Mouse (Mus musculus) lung, postnatal 4 days (tissue): ENCODE measurements around the gene Spata17.
"Not testable (repeated sequence)": the region's sequence is repeated elsewhere in the genome, so short reads cannot be mapped to it uniquely, and the experiment has no call there.

Experiments
- DNase-seq, 2 experiments: peaks; one replicate each; pipeline ENCODE4 v3.0.0; 2021

Spata17 gene

GRCm38 (mm10) chr1:187170361-187170760 lies 44.9 kb downstream of the Spata17 start:
- DNase-seq = no peak

GRCm38 (mm10) chr1:187169646-187170045 lies 45.6 kb downstream of the Spata17 start:
- DNase-seq = no peak

- DNase-seq = no peak
Measured at GRCm38 (mm10) chr1:187163571-187163970, 51.7 kb downstream of the Spata17 start.

GRCm38 (mm10) chr1:187155658-187156057 lies 59.6 kb downstream of the Spata17 start:
- no peak for DNase-seq

- no peak for DNase-seq
Measured at GRCm38 (mm10) chr1:187153681-187154080, 61.6 kb downstream of the Spata17 start.

- DNase-seq = no peak
Measured at GRCm38 (mm10) chr1:187152571-187152970, 62.7 kb downstream of the Spata17 start.

- DNase-seq = no peak
Measured at GRCm38 (mm10) chr1:187142984-187143383, 72.3 kb downstream of the Spata17 start.

GRCm38 (mm10) chr1:187137426-187137825 lies 77.8 kb downstream of the Spata17 start:
- peak in 1 of 2 experiments; percentile 43 for DNase-seq

GRCm38 (mm10) chr1:187135887-187136286 lies 79.4 kb downstream of the Spata17 start:
- no peak for DNase-seq

- no peak for DNase-seq
Measured at GRCm38 (mm10) chr1:187133841-187134240, 81.4 kb downstream of the Spata17 start.

- DNase-seq = no peak
Measured at GRCm38 (mm10) chr1:187132348-187132747, 82.9 kb downstream of the Spata17 start.

GRCm38 (mm10) chr1:187127548-187127947 lies 87.7 kb downstream of the Spata17 start:
- DNase-seq = not testable (repeated sequence)

GRCm38 (mm10) chr1:187125733-187126132 lies 89.5 kb downstream of the Spata17 start:
- no peak for DNase-seq

- DNase-seq = no peak
Measured at GRCm38 (mm10) chr1:187124967-187125366, 90.3 kb downstream of the Spata17 start.

GRCm38 (mm10) chr1:187119300-187119699 lies 96.0 kb downstream of the Spata17 start:
- DNase-seq = no peak

GRCm38 (mm10) chr1:187118108-187118507 lies 97.2 kb downstream of the Spata17 start:
- DNase-seq = peak; percentile 27 to 55

GRCm38 (mm10) chr1:187113716-187114115 lies 101.5 kb downstream of the Spata17 start:
- peak in 1 of 2 experiments; percentile 29 for DNase-seq

- DNase-seq = no peak
Measured at GRCm38 (mm10) chr1:187102130-187102529, 113.1 kb downstream of the Spata17 start.

- peak in 1 of 2 experiments; percentile 38 for DNase-seq
Measured at GRCm38 (mm10) chr1:187101202-187101601, 114.1 kb downstream of the Spata17 start.

- DNase-seq = no peak
Measured at GRCm38 (mm10) chr1:187100624-187101023, 114.6 kb downstream of the Spata17 start.

GRCm38 (mm10) chr1:187098285-187098684 lies 117.0 kb downstream of the Spata17 start:
- no peak for DNase-seq

- DNase-seq = peak in 1 of 2 experiments; percentile 27
Measured at GRCm38 (mm10) chr1:187092546-187092945, 122.7 kb downstream of the Spata17 start.

GRCm38 (mm10) chr1:187088660-187089395 lies 126.4 kb downstream of the Spata17 start:
- no peak for DNase-seq

GRCm38 (mm10) chr1:187086027-187086426 lies 129.2 kb downstream of the Spata17 start:
- DNase-seq = no peak

- DNase-seq = no peak
Measured at GRCm38 (mm10) chr1:187077352-187077751, 137.9 kb downstream of the Spata17 start.
